Mouse (Mus musculus) lung, postnatal 25 days (tissue): ENCODE measurements around the gene Olfr1423.
A peak's percentile ranks its signal among the peaks of the same experiment; 100 is the strongest.
"Not testable (repeated sequence)": the region's sequence is repeated elsewhere in the genome, so short reads cannot be mapped to it uniquely, and the experiment has no call there.

ENCODE experiments used
- DNase-seq: peaks from one replicate; pipeline ENCODE4 v3.0.0; 2022; ENCODE audit warnings: low spot score

The Olfr1423 gene

DNA sequence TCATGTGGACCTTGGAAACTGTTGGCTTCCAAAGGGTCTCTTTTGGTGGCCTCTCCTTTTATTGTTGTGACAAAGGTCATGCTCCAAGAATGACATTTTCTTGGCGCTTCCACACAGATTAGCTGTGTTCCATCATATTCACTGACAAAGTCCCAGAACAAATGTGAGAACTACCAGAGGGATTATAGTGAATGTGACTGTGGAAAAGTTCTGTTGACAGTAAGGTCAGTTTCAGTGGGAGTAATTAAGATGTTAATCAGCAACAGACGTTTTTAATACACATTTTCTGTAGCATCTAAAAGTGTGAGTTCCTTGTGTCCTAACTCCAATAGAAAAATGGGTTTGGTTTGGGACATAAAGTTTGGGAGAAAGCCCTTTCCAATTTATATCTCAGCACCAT, at the start of gene Olfr1423:
Gene Olfr1423, minus strand, starts transcription at position 101 of the 400 bp plus-strand sequence.
- DNase-seq = no peak

DNA sequence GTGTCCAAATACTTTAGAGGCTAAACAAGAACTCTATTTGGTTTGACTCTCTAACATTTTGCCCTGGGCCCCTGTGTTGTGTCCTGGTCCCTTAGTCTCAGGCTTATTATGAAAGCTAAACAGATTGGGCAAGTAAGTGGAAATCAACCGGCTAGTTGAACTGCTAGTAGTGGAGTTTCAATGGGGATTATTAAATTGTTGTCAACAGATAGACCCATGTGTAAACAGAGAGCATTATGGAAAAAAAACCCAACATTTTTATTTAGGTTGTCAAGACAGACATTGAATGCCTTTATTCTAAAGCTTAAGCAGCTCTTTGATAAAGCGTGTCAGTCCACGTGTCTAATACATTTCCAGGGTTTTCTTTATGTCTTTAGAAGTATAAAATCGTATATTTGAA, 36.5 kb upstream of the Olfr1423 start, which contains the start of gene Olfr1425:
Gene Olfr1425, minus strand, starts transcription at position 101 of the 400 bp plus-strand sequence.
- DNase-seq = not testable (repeated sequence)

- DNase-seq = not testable (repeated sequence)
Measured at GRCm38 (mm10) chr19:12069546-12069945, 28.4 kb upstream of the Olfr1423 start.

DNA sequence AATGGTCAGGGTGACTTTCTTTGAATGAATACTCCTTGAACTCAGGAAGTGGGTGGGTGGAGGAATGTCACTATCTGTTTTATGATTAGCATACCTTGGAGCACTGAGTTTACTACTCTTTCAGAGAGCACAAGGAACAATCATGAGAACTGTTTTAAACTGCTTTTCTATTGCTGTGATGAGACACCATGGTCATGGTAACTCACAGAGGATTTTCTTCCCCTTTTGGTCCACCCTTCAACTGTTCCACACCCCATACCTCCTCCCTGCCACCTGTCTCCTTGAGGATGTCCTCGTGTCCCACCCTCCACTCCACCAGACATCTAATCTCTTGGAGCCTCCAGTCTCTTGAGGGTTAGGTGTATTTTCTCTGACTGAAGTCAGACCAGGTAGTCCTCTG, 26.7 kb upstream of the Olfr1423 start:
- DNase-seq = not testable (repeated sequence)

- DNase-seq = not testable (repeated sequence)
Measured at GRCm38 (mm10) chr19:12062582-12062981, 21.5 kb upstream of the Olfr1423 start, which contains the start of gene Olfr1424. Olfr1424 (minus strand) TSS chr19:12062682.

DNA sequence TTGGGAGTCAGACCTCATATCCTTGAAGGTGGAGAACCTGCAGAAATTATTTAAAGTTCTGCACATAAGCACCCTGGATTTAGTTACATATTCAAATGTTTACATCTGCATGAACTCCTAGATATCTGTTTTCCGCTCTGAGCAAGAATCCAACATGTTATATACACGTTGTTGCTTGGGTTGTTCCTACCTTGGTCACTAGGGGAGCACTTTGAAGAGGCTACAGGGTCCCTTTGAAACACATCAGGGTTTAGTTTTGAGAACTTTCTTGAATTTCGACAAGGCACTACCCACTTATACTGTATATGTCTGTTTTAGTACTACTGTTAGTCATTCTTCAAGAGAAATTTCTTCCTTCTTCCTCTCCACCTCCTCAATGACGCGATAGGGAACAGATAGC, 2.0 kb upstream of the Olfr1423 start:
- DNase-seq = no peak

GRCm38 (mm10) chr19:12037727-12038126, 3.4 kb downstream of the Olfr1423 start:
- no peak for DNase-seq

- DNase-seq = no peak
Measured at GRCm38 (mm10) chr19:12026606-12027005, 14.5 kb downstream of the Olfr1423 start.

DNA sequence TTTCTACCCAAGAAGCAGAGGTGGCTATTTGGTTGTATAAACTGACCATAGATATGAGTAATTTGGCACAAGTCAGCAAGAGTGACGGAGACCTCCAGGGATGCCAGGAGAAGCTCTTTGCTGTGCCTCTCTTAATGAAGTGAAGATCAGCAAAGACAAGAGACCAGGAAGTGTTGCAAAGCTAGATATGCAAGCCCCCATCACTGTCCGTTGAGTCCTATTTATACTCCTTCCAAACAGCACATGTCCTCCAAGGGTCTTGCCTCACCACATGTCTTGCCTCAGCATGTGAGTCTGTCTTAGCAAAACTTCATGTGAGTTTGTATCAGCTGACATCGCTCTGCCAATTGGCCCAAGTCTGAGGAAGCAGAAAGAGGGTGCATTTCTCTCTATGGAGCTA, 15.8 kb downstream of the Olfr1423 start:
- no peak for DNase-seq

GRCm38 (mm10) chr19:12024149-12024548, 17.0 kb downstream of the Olfr1423 start:
- no peak for DNase-seq

GRCm38 (mm10) chr19:12016192-12016591, 24.9 kb downstream of the Olfr1423 start:
- DNase-seq = no peak

- DNase-seq = no peak
Measured at GRCm38 (mm10) chr19:12015708-12016107, 25.4 kb downstream of the Olfr1423 start.

- peak; percentile 64 for DNase-seq
Measured at GRCm38 (mm10) chr19:12013228-12013627, 27.9 kb downstream of the Olfr1423 start.

DNA sequence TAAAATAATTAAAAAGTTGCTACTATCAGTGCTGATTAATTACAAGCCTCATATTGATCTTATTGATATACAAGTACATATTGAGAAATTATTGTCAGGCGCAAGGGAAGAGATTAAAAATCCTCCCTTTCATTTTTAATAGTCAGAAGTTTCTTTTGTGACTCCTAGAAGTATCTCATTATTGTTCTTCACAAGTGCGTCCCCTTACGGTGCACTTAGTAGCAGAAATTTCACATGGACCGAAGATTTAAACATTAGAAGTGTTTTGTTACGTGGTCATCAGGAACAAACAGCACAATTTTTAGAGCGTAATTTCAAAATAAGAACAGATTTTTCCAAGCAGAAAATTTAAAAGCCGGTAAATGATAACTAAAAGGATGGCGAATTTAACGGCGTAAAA, 28.5 kb downstream of the Olfr1423 start:
- no peak for DNase-seq

DNA sequence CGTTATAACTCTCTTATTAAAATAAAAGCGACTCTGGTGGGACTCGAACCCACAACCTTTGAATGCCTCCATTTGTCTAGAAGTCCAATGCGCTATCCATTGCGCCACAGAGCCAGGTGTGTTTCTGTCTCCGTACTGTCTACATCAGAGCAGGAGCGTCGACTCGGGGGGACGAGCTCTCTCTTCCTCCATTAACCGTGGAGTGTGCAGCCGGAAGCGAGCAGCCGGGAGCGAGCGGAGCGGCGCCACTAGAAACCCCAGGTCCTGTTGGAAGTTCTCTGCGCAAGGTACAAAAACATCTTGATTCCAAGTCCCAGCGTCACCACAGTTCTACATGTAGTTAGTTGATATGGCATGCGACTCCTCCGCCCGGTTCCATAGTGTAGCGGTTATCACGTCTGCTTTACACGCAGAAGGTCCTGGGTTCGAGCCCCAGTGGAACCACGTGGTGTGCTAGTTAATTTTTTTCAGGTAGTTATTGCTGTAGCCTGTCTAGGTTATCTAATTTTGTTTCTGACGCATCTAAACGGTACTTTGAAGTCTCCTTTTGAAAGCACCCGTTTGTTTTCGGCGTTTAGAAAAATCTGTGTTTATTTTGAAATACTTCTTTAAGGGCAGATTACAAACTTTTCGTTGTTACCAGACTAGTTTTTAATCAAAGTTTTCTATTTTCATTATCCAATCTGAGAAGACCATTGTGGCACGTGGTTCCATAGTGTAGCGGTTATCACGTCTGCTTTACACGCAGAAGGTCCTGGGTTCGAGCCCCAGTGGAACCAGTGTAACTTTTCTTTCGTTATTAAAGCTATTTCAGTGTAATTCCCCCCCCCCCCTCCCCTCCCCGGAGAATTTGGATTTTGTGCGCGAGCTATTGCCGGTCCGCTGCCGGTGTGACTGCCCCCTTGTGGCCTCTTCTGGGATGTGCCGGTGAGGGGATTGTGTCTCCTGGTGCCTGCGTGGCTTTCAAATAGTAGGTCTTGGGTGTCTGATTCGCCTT, 29.3 kb downstream of the Olfr1423 start:
- peak; percentile 90 for DNase-seq

GRCm38 (mm10) chr19:12010916-12011559, 30.1 kb downstream of the Olfr1423 start:
- DNase-seq = peak; percentile 81

GRCm38 (mm10) chr19:12010281-12010771, 30.8 kb downstream of the Olfr1423 start:
- peak; percentile 58 for DNase-seq

DNA sequence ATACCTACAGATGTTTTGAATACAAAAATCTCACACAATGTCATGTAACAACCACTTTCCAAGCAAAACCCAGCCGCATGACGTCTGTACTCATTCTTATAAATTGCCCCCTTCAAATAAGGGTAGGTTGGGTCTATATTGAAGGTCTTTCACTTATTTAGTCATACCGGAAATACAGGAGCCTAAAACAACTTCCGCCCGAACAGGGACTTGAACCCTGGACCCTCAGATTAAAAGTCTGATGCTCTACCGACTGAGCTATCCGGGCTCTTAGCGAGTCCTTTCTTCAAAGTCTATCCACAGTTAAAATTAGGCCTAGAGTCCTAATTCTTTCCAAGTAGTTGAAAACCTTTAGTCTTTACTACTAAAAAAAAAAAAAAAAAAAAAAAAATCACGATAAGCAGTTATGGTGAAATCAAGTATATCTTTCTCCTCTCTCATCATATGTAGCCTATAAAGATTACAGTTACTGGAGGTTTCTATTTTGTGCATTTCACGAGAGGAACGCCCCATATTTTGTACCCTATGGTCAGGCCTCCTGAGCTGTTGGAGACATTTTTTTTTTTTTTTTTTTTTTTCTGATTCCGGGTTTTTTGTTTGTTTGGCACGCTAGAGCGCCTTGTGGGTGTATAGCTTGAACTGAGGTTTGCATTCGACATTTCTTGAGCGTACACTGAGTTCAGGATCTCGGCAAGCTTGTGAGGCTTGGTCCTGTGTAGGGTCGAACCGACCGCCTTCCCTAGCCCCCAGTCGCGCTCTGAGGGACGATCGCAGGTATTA, 31.4 kb downstream of the Olfr1423 start:
- DNase-seq = peak; percentile 82

GRCm38 (mm10) chr19:12008410-12009380, 32.4 kb downstream of the Olfr1423 start:
- no peak for DNase-seq

DNA sequence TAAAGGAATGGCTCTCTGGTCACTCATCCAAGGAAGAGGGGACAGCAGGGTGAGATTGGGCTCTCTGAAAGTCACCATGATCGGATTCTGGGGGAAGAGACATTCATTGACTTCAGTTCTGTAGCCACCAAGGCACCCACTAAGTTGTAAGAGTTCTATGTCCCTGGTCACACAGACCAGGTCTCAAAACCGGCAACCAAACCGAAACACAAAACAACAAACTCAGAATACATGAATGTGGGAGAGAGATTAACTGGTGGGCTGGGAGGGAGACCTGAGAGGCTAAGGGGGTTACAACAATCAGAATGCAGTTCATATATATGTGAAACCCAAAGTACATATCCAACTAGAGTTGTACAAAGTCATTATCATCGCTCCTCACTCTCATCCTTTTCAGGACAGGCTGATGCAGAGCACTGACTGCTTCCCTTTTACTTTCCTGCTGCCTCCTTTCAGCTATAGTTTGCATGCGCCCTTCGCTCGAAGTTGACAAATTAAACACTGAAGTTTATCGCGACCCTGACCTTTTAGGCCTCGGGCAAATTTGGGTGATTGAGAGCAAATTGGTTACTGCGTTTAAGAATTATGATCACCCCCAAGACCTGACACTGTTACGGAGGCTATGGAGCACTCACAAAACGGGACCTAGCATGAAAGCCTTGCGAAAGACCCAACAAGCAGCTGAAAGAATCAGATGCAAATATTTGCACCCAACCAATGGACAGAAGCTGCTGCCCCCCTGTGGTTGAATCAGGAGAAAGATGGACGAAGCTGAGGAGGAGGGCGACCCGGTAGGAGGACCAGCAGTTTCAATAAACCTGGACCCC, 33.8 kb downstream of the Olfr1423 start:
- DNase-seq = peak; percentile 55
